Mouse (Mus musculus) liver, embryonic 13.5 days (tissue): ENCODE data around the gene Map7d2. TPM values are rescaled to one million over a fixed set of nuclear protein-coding genes. Genes with fewer than 3 reads are reported as not detected.
"Not testable (repeated sequence)": the region's sequence is repeated elsewhere in the genome, so short reads cannot be mapped to it uniquely, and the experiment has no call there.

Experiments
- ATAC-seq: fragments of 200-750 bp; cut with Nextera tagmentation; 2 replicates; pipeline ENCODE4 v1.8.0; 2017; ENCODE audit warnings: low read depth, mild to moderate bottlenecking, moderate number of reproducible peaks, moderate library complexity
- DNase-seq: peaks from one replicate; pipeline ENCODE4 v3.0.0; 2022
- H3K27ac ChIP-seq: fragments of 300-500 bp; sonication (generic); 2 replicates; pipeline ENCODE4 v1.5.1; 2015; ENCODE audit warnings: moderate library complexity, mild to moderate bottlenecking, inconsistent platforms
- H3K27me3 ChIP-seq: fragments of 300-500 bp; sonication (generic); 2 replicates; pipeline ENCODE4 v1.6.1; 2015; ENCODE audit warnings: mild to moderate bottlenecking, inconsistent platforms
- H3K36me3 ChIP-seq: fragments of 300-500 bp; sonication (generic); 2 replicates; pipeline ENCODE4 v1.6.1; 2015; ENCODE audit warnings: mild to moderate bottlenecking, inconsistent platforms
- H3K4me1 ChIP-seq: fragments of 300-500 bp; sonication (generic); replicated peaks from 2 replicates; pipeline ENCODE4 v1.6.1; 2015; ENCODE audit warnings: inconsistent platforms
- H3K4me2 ChIP-seq: fragments of 300-500 bp; sonication (generic); 2 replicates; pipeline ENCODE4 v1.6.1; 2015; ENCODE audit warnings: inconsistent platforms, mild to moderate bottlenecking, moderate library complexity
- H3K4me3 ChIP-seq: fragments of 300-500 bp; sonication (generic); replicated peaks from 2 replicates; pipeline ENCODE4 v1.5.1; 2015; ENCODE audit warnings: mild to moderate bottlenecking, inconsistent platforms
- H3K9ac ChIP-seq: fragments of 300-500 bp; sonication (generic); 2 replicates; pipeline ENCODE4 v1.6.1; 2015; ENCODE audit warnings: mild to moderate bottlenecking, inconsistent platforms
- H3K9me3 ChIP-seq: fragments of 300-500 bp; sonication (generic); replicated peaks from 2 replicates; pipeline ENCODE4 v1.6.1; 2016; ENCODE audit warnings: inconsistent platforms
- WGBS: fragments of 180-500 bp; shearing (Covaris S2); methylation state at CpG from one replicate; pipeline ENCODE4 v1.1.7; 2015; ENCODE audit not compliant: insufficient replicate concordance; 5-methylcytosine and 5-hydroxymethylcytosine counted together
- polyA plus RNA-seq: library from polyadenylated mRNA; unstranded; fragments of >200 nt; fragmentation: Nextera tagmentation; extraction: Ambion mirVana; gene quantifications from 2 replicates; pipeline ENCODE4 v1.2.1, GENCODE M21; 2015

Map7d2 gene
- 0.08 and 0.10 TPM in 2 replicates for polyA plus RNA-seq

DNA sequence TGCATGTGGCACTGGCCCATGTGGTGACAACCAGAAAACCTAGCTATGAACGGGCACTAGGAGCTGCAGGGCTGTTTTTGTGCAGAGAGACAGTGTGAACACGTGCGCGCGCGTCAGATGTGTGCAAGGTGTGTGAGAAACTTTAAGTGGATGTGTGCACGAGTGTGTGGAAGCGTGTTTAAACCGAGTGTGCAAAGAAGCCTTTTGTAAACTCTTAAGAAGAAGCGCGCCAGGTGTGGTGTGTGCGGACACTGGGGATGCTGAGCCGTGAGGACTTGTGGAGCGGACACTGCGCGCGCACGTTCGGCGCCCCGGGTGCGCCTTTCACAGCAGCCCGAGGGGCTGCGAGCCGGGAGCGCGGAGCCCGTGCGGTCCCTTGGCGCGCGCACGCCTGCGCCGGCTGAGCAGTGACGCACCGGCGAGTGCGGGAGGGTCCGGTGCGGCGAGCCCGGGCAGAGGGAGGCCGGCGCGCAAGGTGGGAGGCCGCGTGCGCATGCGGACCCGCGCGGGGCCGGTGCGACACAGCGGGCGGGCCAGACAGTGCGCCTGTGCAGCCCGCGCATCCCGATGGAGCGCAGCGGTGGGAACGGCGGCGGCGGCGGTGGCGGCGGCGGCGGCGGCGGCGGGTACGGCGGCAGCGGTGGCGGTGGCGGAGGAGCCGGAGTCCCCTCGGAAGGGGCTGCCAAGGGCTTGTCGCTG is at the start of gene Map7d2:
Gene Map7d2 (plus strand): TSS at position 443 of the 699 bp plus-strand sequence.
- no peak within 1 kb of the TSS for H3K9ac ChIP-seq
- 12% methylated on average over 47 of the region's 83 CpGs for WGBS

DNA sequence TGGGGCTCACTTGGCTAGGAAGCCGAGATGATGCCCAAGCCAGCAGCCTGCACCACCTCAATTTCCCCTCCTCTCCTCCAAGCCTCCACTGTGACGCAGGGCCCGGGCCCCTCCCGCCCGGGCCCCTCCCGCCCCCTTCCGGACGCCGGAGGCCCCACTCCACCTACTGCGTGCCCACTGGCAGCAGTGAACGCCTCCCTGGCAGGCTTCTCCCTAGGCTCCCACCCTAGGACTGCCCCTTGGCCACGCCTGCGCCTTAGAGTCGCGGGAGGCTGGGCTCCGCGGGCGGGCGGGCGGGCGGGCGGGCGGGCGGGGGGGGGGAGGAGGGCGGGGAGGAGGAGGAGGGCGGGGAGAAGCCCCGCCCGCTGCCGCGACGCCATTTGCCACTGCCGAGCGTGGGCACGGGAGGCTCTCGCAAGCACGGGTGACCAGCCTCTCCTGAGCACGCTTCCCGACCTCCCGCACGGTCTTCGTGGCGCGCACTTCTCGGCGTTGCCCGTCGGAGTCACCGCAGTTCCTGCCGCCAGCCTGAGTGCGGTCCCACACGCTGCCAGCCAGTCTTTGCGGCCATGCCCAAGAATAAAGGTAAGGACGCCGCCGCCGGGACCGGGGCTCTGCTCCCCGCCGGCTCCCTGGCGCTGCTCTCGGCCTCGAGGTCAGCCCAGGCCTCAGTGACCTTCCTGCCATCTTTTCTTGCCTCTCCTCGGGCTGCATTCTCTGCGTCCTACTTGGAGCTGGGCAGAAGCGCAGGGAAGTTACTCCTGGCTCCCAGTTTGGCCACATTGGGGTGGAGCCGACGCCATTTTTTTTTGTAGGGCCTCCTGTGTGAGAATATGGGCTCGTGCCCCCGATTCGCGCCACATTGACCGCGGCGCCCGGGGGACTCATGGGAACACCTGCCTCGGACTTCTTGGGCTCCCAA is 42.3 kb upstream of the Map7d2 start, which contains the start of gene Eif1ax:
Gene Eif1ax (plus strand): TSS at position 348 of the 922 bp plus-strand sequence.
- peak within 1 kb of the TSS; percentile 74 for H3K27ac ChIP-seq
- peak within 1 kb of the TSS; percentile 72 for H3K4me2 ChIP-seq
- ATAC-seq: peak; percentile 100
- no peaks in the 10 kb centered on the region for H3K9me3 ChIP-seq
- peaks cover 9% of the 10 kb centered on the region; the same call in 1 of the 2 replicates for H3K36me3 ChIP-seq
- no peaks in the 10 kb centered on the region for H3K27me3 ChIP-seq
- peak within 1 kb of the TSS; percentile 82 for H3K9ac ChIP-seq
- peak; percentile 80 for DNase-seq
- H3K4me3 ChIP-seq: peak within 1 kb of the TSS; percentile 80
- peaks cover 28% of the 10 kb centered on the region for H3K4me1 ChIP-seq
- 16% methylated on average over 53 of the region's 76 CpGs for WGBS

More for the DNA sequence above, at the start of gene Map7d2:
- Histone ChIP-seq H3K27me3 (peaks cover 53% of the 10 kb centered on the region), H3K9me3 (no peaks in the 10 kb centered on the region), H3K4me2 (peak within 1 kb of the TSS; percentile 74), H3K36me3 (no peaks in the 10 kb centered on the region), H3K4me3 (peak within 1 kb of the TSS; percentile 56), H3K27ac (no peak within 1 kb of the TSS), H3K4me1 (no peaks in the 10 kb centered on the region)
- DNase-seq: no peak
- ATAC-seq: no peak

DNA sequence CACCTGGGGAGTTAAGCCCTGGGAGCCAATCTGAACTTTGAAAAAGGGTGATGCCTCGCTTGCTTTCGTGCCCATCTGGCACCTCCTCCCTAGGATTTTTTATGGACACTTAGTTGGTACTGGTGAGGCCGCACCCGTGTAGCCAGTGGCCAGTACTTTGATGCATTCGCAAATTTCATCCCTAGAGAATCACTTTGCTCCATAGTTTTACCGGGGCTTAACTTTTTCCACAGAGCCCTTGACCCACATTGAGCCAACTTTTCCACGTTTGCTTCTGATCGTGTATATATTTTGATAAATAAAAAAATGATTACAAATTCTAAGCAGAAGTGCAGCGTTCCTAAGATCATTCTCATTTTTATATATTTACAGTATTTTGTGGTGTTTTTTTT is 41.6 kb upstream of the Map7d2 start:
- no peak for DNase-seq
- peaks cover 28% of the 10 kb centered on the region for H3K4me1 ChIP-seq
- peak overlapping the region; percentile 82 for H3K9ac ChIP-seq
- H3K36me3 ChIP-seq: peaks cover 14% of the 10 kb centered on the region
- peak overlapping the region; percentile 72 for H3K4me2 ChIP-seq
- H3K4me3 ChIP-seq: peak overlapping the region; percentile 80
- no peaks in the 10 kb centered on the region for H3K27me3 ChIP-seq
- no peak for ATAC-seq
- H3K9me3 ChIP-seq: no peaks in the 10 kb centered on the region
- WGBS: 14% methylated on average over 9 of the region's 9 CpGs
- peak overlapping the region; percentile 74; the same call in 1 of the 2 replicates for H3K27ac ChIP-seq

DNA sequence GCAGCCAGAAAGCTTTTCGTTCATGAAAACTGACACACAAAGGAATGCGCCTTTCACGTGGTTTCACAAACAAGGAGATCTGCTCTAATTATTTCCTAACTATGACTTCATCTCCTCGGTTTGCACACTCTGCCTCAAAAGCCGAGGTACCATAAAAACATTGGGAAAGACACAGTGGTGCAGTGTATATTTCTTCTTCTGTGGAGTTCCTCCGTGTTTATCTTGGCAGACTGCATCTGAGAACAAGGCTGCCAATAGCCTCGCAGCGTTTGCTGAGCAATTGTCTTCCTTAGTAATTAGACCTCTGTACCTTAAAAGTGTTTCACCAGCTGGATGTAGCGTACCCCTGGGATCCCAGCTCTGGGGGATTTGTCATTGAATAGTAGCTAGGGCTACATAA is 27.3 kb upstream of the Map7d2 start:
- ATAC-seq (no peak), DNase-seq (no peak)
- Histone ChIP-seq H3K4me1 (peaks cover 2% of the 10 kb centered on the region; the same call in 1 of the 2 replicates), H3K27me3 (no peaks in the 10 kb centered on the region), H3K9me3 (no peaks in the 10 kb centered on the region), H3K27ac (no peak overlapping the region), H3K9ac (no peak overlapping the region), H3K4me2 (no peak overlapping the region), H3K36me3 (peaks cover 26% of the 10 kb centered on the region), H3K4me3 (no peak overlapping the region)
- 79% methylated on average over 9 of the region's 9 CpGs for WGBS

DNA sequence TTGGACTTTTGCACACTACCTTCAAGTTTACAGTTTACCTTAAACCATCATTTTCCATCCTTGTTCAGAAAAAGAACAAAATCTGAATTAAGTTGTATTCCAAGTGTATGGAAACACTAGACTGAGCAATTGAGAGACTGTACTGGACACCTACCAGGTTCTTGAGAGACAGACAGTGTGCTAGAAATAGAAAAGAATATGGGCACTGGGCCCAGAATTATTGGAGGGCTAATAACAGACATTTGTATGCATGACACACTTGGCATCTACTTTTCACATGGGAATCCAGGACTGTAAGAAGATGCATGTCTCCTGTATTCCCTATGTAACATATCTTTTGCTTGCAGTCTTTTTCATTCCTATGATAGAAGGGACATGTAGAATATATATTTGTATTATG is 25.4 kb upstream of the Map7d2 start:
- ATAC-seq: no peak
- no peak overlapping the region for H3K9ac ChIP-seq
- no peak overlapping the region for H3K27ac ChIP-seq
- H3K27me3 ChIP-seq: no peaks in the 10 kb centered on the region
- H3K9me3 ChIP-seq: no peaks in the 10 kb centered on the region
- H3K36me3 ChIP-seq: peaks cover 22% of the 10 kb centered on the region; the same call in 1 of the 2 replicates
- H3K4me2 ChIP-seq: no peak overlapping the region
- no peak for DNase-seq
- H3K4me3 ChIP-seq: no peak overlapping the region
- H3K4me1 ChIP-seq: peaks cover 2% of the 10 kb centered on the region; the same call in 1 of the 2 replicates

DNA sequence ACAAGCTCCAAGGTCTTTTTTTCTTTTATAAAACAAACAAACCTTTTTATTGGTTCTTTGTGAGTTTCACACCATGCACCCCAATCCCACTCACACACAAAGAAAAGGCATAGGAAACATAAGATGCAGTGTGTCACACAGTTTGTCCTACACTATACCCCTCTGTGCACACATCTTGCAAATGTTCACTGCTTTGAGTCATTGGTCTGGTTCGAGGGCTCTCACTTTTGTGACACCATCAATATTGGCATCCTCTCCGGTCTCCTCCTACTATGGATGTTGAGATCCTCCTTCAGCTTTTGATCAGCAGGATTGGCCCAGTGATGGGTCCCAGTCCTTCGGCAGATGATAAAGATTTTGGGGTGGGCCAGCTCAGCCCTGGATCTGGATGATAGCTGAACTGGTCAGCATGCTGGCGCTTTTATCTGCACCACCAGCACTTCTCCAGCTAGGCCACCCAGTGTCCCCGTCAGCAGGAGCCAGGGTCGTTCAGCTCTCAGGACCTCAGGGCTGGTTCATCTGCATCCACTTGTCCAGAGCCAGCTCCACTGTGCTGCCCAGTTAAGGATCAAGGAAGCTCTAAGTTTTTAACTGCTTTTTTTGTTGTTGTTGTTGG is 23.9 kb upstream of the Map7d2 start:
- H3K4me1 ChIP-seq: peaks cover 2% of the 10 kb centered on the region; the same call in 1 of the 2 replicates
- H3K9ac ChIP-seq: no peak overlapping the region
- H3K9me3 ChIP-seq: no peaks in the 10 kb centered on the region
- H3K27ac ChIP-seq: no peak overlapping the region
- H3K4me2 ChIP-seq: no peak overlapping the region
- no peaks in the 10 kb centered on the region for H3K27me3 ChIP-seq
- peaks cover 15% of the 10 kb centered on the region; the same call in 1 of the 2 replicates for H3K36me3 ChIP-seq
- WGBS: 44% methylated on average over 6 of the region's 6 CpGs
- peak; percentile 57; the same call in 1 of the 2 replicates for ATAC-seq
- no peak for DNase-seq
- no peak overlapping the region for H3K4me3 ChIP-seq

DNA sequence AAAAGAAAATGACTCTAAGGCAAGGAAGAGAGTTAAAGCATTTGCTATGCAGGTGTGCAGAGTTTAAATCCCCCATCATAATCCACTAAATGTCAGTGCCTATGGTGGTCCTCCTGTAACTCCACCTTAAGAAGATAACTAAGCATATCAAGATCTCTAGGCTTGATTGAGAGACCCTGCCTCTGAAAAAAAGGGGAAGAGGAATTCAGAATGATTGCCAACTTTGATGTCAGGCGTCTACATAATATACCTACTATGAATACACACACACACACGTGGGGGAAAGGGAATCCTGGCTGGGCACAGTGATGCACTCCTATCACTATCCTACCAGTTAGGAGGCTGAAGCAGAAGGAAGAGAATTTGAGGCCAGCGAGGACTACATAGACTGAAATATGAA is 23.1 kb upstream of the Map7d2 start:
- DNase-seq: no peak

DNA sequence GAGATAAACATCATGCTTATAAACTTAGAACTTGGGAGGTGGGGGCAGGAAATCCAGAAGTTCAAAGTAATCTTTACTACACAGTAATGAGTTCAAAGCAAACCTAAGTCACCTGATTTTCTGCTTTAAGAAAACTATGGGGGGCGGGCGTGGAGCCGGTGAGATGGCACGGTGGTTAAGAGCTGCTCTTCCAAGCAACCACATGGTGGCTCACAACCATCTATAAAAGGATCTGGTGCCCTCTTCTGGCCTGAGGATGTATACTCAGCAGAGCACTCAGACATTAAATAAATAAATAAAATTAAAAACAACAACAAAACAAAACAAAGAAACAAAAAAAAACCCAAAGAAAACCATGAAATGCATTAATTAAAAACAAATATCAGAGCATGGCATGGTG is 5.1 kb upstream of the Map7d2 start:
- Histone ChIP-seq H3K4me2 (no peak overlapping the region), H3K4me3 (no peak overlapping the region), H3K9me3 (no peaks in the 10 kb centered on the region), H3K9ac (no peak overlapping the region), H3K27ac (no peak overlapping the region), H3K4me1 (no peaks in the 10 kb centered on the region), H3K36me3 (no peaks in the 10 kb centered on the region), H3K27me3 (peaks cover 13% of the 10 kb centered on the region)
- ATAC-seq (no peak), DNase-seq (no peak)
- WGBS: 25% methylated on average over 4 of the region's 4 CpGs

More for the DNA sequence above, 23.1 kb upstream of the Map7d2 start:
- Histone ChIP-seq H3K36me3 (peaks cover 9% of the 10 kb centered on the region; the same call in 1 of the 2 replicates), H3K27ac (no peak overlapping the region), H3K4me2 (no peak overlapping the region), H3K9ac (no peak overlapping the region), H3K4me3 (no peak overlapping the region), H3K9me3 (no peaks in the 10 kb centered on the region), H3K27me3 (no peaks in the 10 kb centered on the region), H3K4me1 (peaks cover 2% of the 10 kb centered on the region; the same call in 1 of the 2 replicates)
- no peak for ATAC-seq
- WGBS: 50% methylated on average over 3 of the region's 3 CpGs

GRCm38 (mm10) chrX:159414829-159415673 is 679 bp downstream of the Map7d2 start:
- WGBS: 10% methylated on average over 48 of the region's 65 CpGs
- DNase-seq (no peak), ATAC-seq (no peak)
- Histone ChIP-seq H3K4me2 (peak overlapping the region; percentile 74), H3K9me3 (no peaks in the 10 kb centered on the region), H3K36me3 (no peaks in the 10 kb centered on the region), H3K27ac (no peak overlapping the region), H3K27me3 (peaks cover 53% of the 10 kb centered on the region), H3K4me1 (no peaks in the 10 kb centered on the region), H3K4me3 (peak overlapping the region; percentile 56), H3K9ac (no peak overlapping the region)

DNA sequence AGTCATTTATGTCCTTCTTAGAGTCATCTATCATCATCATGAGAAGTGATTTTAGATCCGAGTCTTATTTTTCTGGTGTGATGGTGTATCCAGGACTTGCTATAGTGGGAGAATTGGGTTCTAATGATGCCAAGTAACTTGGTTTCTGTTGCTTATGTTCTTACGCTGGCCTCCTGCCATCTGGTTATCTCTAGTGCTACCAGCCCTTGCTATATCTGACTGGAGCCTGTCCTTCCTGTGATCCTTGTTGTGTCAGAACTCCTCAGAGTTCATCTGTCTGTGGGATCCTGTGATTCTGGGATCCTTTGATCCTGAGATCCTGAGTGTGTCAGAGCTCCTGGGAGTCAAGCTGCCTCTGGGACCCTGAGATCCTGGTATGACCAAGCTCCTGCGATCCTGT is 16.1 kb downstream of the Map7d2 start:
- not testable (repeated sequence) for H3K9me3 ChIP-seq, H3K4me3 ChIP-seq, H3K4me1 ChIP-seq, H3K27ac ChIP-seq, H3K9ac ChIP-seq, H3K27me3 ChIP-seq, DNase-seq, H3K4me2 ChIP-seq, H3K36me3 ChIP-seq, ATAC-seq
- WGBS: 60% methylated on average over 3 of the region's 3 CpGs
